27 mouse cellular contexts compared by ENCODE assay signal in genomic region chr19:23256771-23257170, GRCm38 (mm10). TPM values are rescaled to one million over a fixed set of nuclear protein-coding genes. Genes with fewer than 3 reads are reported as not detected.
DNase-seq lines count a peak whose midpoint lies in the region; ATAC-seq and TF ChIP-seq lines count a peak whose summit lies in the region.
"Had no signal": no experiment of that assay in that cellular context is flagged by ENCODE, and none has a peak within 500 bp of the region (broad histone marks: within the 10 kb centered on the region; RNA-seq: fewer than 3 reads in every experiment).

No protein-coding gene starts in this region.

- TF ChIP-seq CTCF in forebrain, postnatal 0 days (IDR thresholded peaks at IDR 0.05; ENCODE audit: low read depth) = no peak

- DNase-seq in cerebellum, adult 11 months = peak; percentile 27
- no peak for DNase-seq in cerebellum, postnatal 4 days (ENCODE audit: low spot score in 2 of 2)
- peak; percentile 45 for DNase-seq in midbrain, embryonic 11.5 days (ENCODE audit: low spot score, missing footprints)
- peak; percentile 44 for DNase-seq in cerebellum, adult 9-10 months
- peak; percentile 30 to 35 for DNase-seq in cerebellum, postnatal 36 days
- DNase-seq in forebrain, postnatal 0 days = no peak
- DNase-seq in lung, adult 18-20 months = no peak
- DNase-seq: adrenal gland, adult 8-10 months; adrenal gland, postnatal 36 days; gastrocnemius, adult 2 months; gastrocnemius, postnatal 14 days; heart, adult 18-20 months; heart, postnatal 10 days; heart, postnatal 36 days; kidney, adult 18-20 months; kidney, adult 9 months had no signal

- no peak overlapping the region for H3K27ac ChIP-seq in midbrain, embryonic 11.5 days (ENCODE audit: low read depth, low read length)
- H3K27ac ChIP-seq in midbrain, embryonic 15.5 days = no peak overlapping the region
- H3K27ac ChIP-seq in forebrain, postnatal 0 days (ENCODE audit: low read depth, low read length) = no peak overlapping the region
- H3K27ac ChIP-seq: embryonic facial prominence, embryonic 12.5 days; embryonic facial prominence, embryonic 15.5 days; gastrocnemius, adult 2 months; heart, embryonic 15.5 days; hindbrain, embryonic 10.5 days; hindbrain, embryonic 13.5 days; intestine, embryonic 15.5 days had no signal

- H3K4me2 ChIP-seq in midbrain, embryonic 11.5 days = no peak overlapping the region
- H3K4me2 ChIP-seq in midbrain, embryonic 15.5 days = no peak overlapping the region
- H3K4me2 ChIP-seq in forebrain, postnatal 0 days (ENCODE audit: low read depth) = no peak overlapping the region
- H3K4me2 ChIP-seq: embryonic facial prominence, embryonic 12.5 days; embryonic facial prominence, embryonic 15.5 days; heart, embryonic 12.5 days; heart, embryonic 15.5 days; hindbrain, embryonic 13.5 days; intestine, embryonic 15.5 days had no signal

- H3K36me3 ChIP-seq in midbrain, embryonic 11.5 days (ENCODE audit: control insufficient read depth, insufficient read depth, low read length) = peaks cover 14% of the 10 kb centered on the region
- peaks cover 21% of the 10 kb centered on the region for H3K36me3 ChIP-seq in midbrain, embryonic 15.5 days (replicated peaks)
- H3K36me3 ChIP-seq in forebrain, postnatal 0 days (ENCODE audit: insufficient read depth) = peaks cover 23% of the 10 kb centered on the region

- no peak overlapping the region for H3K9ac ChIP-seq in midbrain, embryonic 11.5 days (ENCODE audit: low read length)
- H3K9ac ChIP-seq in midbrain, embryonic 15.5 days = no peak overlapping the region
- no peak overlapping the region for H3K9ac ChIP-seq in forebrain, postnatal 0 days
- H3K9ac ChIP-seq: embryonic facial prominence, embryonic 12.5 days; embryonic facial prominence, embryonic 15.5 days; heart, embryonic 12.5 days; heart, embryonic 15.5 days; hindbrain, embryonic 13.5 days; intestine, embryonic 15.5 days had no signal

- WGBS in midbrain, embryonic 11.5 days = 87% methylated on average over 9 of the region's 9 CpGs
- WGBS in midbrain, embryonic 15.5 days = 90% methylated on average over 9 of the region's 9 CpGs
- WGBS in forebrain, postnatal 0 days = 86% methylated on average over 9 of the region's 9 CpGs

- no peak for ATAC-seq in midbrain, embryonic 11.5 days (ENCODE audit: low FRiP score)
- ATAC-seq in midbrain, embryonic 15.5 days (replicated peaks) = no peak
- ATAC-seq in forebrain, postnatal 0 days = no peak
- ATAC-seq: activated CD4-positive, CD25-positive, alpha-beta regulatory T cell, adult 4 months; forebrain, embryonic 14.5 days; hindbrain, embryonic 16.5 days; intestine, embryonic 15.5 days had no signal

- no peak overlapping the region for H3K4me3 ChIP-seq in midbrain, embryonic 11.5 days (ENCODE audit: low read depth, low read length)
- no peak overlapping the region for H3K4me3 ChIP-seq in midbrain, embryonic 15.5 days
- H3K4me3 ChIP-seq in forebrain, postnatal 0 days (ENCODE audit: low read depth, low read length) = no peak overlapping the region
- H3K4me3 ChIP-seq: embryonic facial prominence, embryonic 12.5 days; embryonic facial prominence, embryonic 15.5 days; gastrocnemius, adult 2 months; heart, embryonic 12.5 days; heart, embryonic 15.5 days; hindbrain, embryonic 10.5 days; hindbrain, embryonic 13.5 days; intestine, embryonic 15.5 days had no signal

- no peaks in the 10 kb centered on the region for H3K27me3 ChIP-seq in midbrain, embryonic 11.5 days (ENCODE audit: control insufficient read depth, insufficient read depth, low read length)
- H3K27me3 ChIP-seq in midbrain, embryonic 15.5 days (replicated peaks) = no peaks in the 10 kb centered on the region
- no peaks in the 10 kb centered on the region for H3K27me3 ChIP-seq in forebrain, postnatal 0 days (ENCODE audit: insufficient read depth, low read length)
- H3K27me3 ChIP-seq: embryonic facial prominence, embryonic 12.5 days; embryonic facial prominence, embryonic 15.5 days; heart, embryonic 12.5 days; heart, embryonic 15.5 days; hindbrain, embryonic 13.5 days; intestine, embryonic 15.5 days had no signal

- no peaks in the 10 kb centered on the region for H3K4me1 ChIP-seq in midbrain, embryonic 11.5 days (ENCODE audit: control insufficient read depth, insufficient read depth, low read length)
- H3K4me1 ChIP-seq in midbrain, embryonic 15.5 days = no peaks in the 10 kb centered on the region
- H3K4me1 ChIP-seq in forebrain, postnatal 0 days (ENCODE audit: insufficient read depth) = no peaks in the 10 kb centered on the region
- H3K4me1 ChIP-seq: embryonic facial prominence, embryonic 12.5 days; embryonic facial prominence, embryonic 15.5 days; heart, embryonic 12.5 days; heart, embryonic 15.5 days; hindbrain, embryonic 10.5 days; hindbrain, embryonic 13.5 days; intestine, embryonic 15.5 days had no signal

- no peaks in the 10 kb centered on the region for H3K9me3 ChIP-seq in midbrain, embryonic 11.5 days (ENCODE audit: control insufficient read depth, low read length)
- no peaks in the 10 kb centered on the region for H3K9me3 ChIP-seq in midbrain, embryonic 15.5 days
- no peaks in the 10 kb centered on the region for H3K9me3 ChIP-seq in forebrain, postnatal 0 days (ENCODE audit: low read length)
- H3K9me3 ChIP-seq: embryonic facial prominence, embryonic 12.5 days; embryonic facial prominence, embryonic 15.5 days; heart, embryonic 12.5 days; heart, embryonic 15.5 days; hindbrain, embryonic 10.5 days; hindbrain, embryonic 13.5 days; intestine, embryonic 15.5 days had no signal

RNA-seq across cellular contexts. Expression of gene Smc5, which starts 16.9 kb away (rescaled TPM):
- 52.6 and 60.5 TPM in 2 replicates for polyA plus RNA-seq in midbrain, embryonic 11.5 days (2014; fragmentation: Nextera tagmentation; extraction: Ambion mirVana)
- 25.8 and 28.4 TPM in 2 replicates for polyA plus RNA-seq in midbrain, embryonic 15.5 days (2015; fragmentation: Nextera tagmentation; extraction: Ambion mirVana)
- total RNA-seq in forebrain, postnatal 0 days (2014; rRNA removed) = 28.9 and 48.5 TPM in 2 replicates
- polyA plus RNA-seq in forebrain, postnatal 0 days (2015; fragmentation: Nextera tagmentation; extraction: Ambion mirVana) = 10.6 and 15.5 TPM in 2 replicates

Comparison
In these comparisons a context has a peak if more than half of its experiments do, and no peak if none do; other contexts are left out.
1. DNase-seq: peak in cerebellum, adult 11 months (single experiment), midbrain, embryonic 11.5 days (single experiment), cerebellum, adult 9-10 months (single experiment) and cerebellum, postnatal 36 days (2 of 2); none in cerebellum, postnatal 4 days (0 of 2), forebrain, postnatal 0 days (single experiment) and lung, adult 18-20 months (0 of 2).